Mouse (Mus musculus): ENCODE data around the gene Cenpm.

- TF ChIP-seq CTCF (IDR thresholded peaks at IDR 0.05; ENCODE audit: insufficient read depth, low read depth, low read length): no peak
- TF ChIP-seq POLR2A (IDR thresholded peaks at IDR 0.05; ENCODE audit: insufficient read depth, low read depth, low read length): no peak
Measured at GRCm38 (mm10) chr15:82272295-82272694, 27.7 kb upstream of the Cenpm start.

All from olfactory bulb, adult 2 months (tissue).